Mouse (Mus musculus) forebrain, embryonic 10.5 days (tissue): ENCODE results near the gene Cdx2. TPM values are rescaled to one million over a fixed set of nuclear protein-coding genes. Genes with fewer than 3 reads are reported as not detected.

ENCODE experiments used
- DNase-seq: peaks from one replicate; pipeline ENCODE4 v3.0.0-alpha.2; 2017; ENCODE audit warnings: low spot score; ENCODE audit errors: extremely low spot score
- H3K27ac ChIP-seq: fragments of 300-500 bp; sonication (generic); 2 replicates; pipeline ENCODE4 v1.5.1; 2016; ENCODE audit warnings: mild to moderate bottlenecking
- H3K27me3 ChIP-seq: fragments of 300-500 bp; sonication (generic); 2 replicates; pipeline ENCODE4 v1.6.1; 2016; ENCODE audit warnings: mild to moderate bottlenecking; ENCODE audit not compliant: poor library complexity, severe bottlenecking
- H3K36me3 ChIP-seq: fragments of 300-500 bp; sonication (generic); replicated peaks from 2 replicates; pipeline ENCODE4 v1.6.1; 2016; ENCODE audit warnings: mild to moderate bottlenecking, moderate library complexity
- H3K4me1 ChIP-seq: fragments of 300-500 bp; sonication (generic); 2 replicates; pipeline ENCODE4 v1.6.1; 2016
- H3K4me3 ChIP-seq: fragments of 300-500 bp; sonication (generic); 2 replicates; pipeline ENCODE4 v1.5.1; 2016; ENCODE audit warnings: mild to moderate bottlenecking, moderate library complexity
- H3K9me3 ChIP-seq: fragments of 300-500 bp; sonication (generic); 2 replicates; pipeline ENCODE4 v1.6.1; 2016; ENCODE audit warnings: mild to moderate bottlenecking, moderate library complexity
- WGBS: fragments of 180-500 bp; shearing (Covaris S2); methylation state at CpG from one replicate; pipeline ENCODE4 v1.1.7; 2016; 5-methylcytosine and 5-hydroxymethylcytosine counted together
- polyA plus RNA-seq: library from polyadenylated mRNA; unstranded; fragments of >200 nt; fragmentation: Nextera tagmentation; extraction: Ambion mirVana; gene quantifications from 2 replicates; pipeline ENCODE4 v1.2.1, GENCODE M21; 2016

Gene Cdx2
- polyA plus RNA-seq, 1 experiment from 2014 or later = not detected

- no peak for DNase-seq
- 58% methylated on average over 7 of the region's 7 CpGs for WGBS
- H3K27me3 ChIP-seq = no peaks in the 10 kb centered on the region
These were observed 25.6 kb upstream of the Cdx2 start for GRCm38 (mm10) chr5:147332711-147333110.

GRCm38 (mm10) chr5:147331547-147331946 is 24.5 kb upstream of the Cdx2 start:
- no peaks in the 10 kb centered on the region for H3K9me3 ChIP-seq
- H3K36me3 ChIP-seq = no peaks in the 10 kb centered on the region
- WGBS = 39% methylated on average over 2 of the region's 2 CpGs
- H3K4me1 ChIP-seq = peaks cover 7% of the 10 kb centered on the region
- DNase-seq = no peak
- H3K27me3 ChIP-seq = no peaks in the 10 kb centered on the region
- no peak overlapping the region for H3K27ac ChIP-seq
- H3K4me3 ChIP-seq = no peak overlapping the region

More at GRCm38 (mm10) chr5:147332711-147333110, 25.6 kb upstream of the Cdx2 start:
- no peak overlapping the region for H3K4me3 ChIP-seq
- no peaks in the 10 kb centered on the region for H3K9me3 ChIP-seq
- no peaks in the 10 kb centered on the region for H3K36me3 ChIP-seq
- H3K27ac ChIP-seq = no peak overlapping the region
- H3K4me1 ChIP-seq = peaks cover 7% of the 10 kb centered on the region

- Histone ChIP-seq H3K27me3 (no peaks in the 10 kb centered on the region), H3K4me3 (no peak overlapping the region), H3K27ac (no peak overlapping the region), H3K4me1 (peaks cover 7% of the 10 kb centered on the region), H3K36me3 (no peaks in the 10 kb centered on the region), H3K9me3 (no peaks in the 10 kb centered on the region)
- no peak for DNase-seq
- 85% methylated on average over 11 of the region's 11 CpGs for WGBS
These were observed 22.9 kb upstream of the Cdx2 start for GRCm38 (mm10) chr5:147329946-147330345.

GRCm38 (mm10) chr5:147327636-147328035 is 20.6 kb upstream of the Cdx2 start:
- Histone ChIP-seq H3K4me1 (peaks cover 2% of the 10 kb centered on the region; the same call in 1 of the 2 replicates), H3K4me3 (no peak overlapping the region), H3K27me3 (peaks cover 8% of the 10 kb centered on the region), H3K9me3 (no peaks in the 10 kb centered on the region), H3K36me3 (no peaks in the 10 kb centered on the region), H3K27ac (no peak overlapping the region)
- DNase-seq = no peak
- 91% methylated on average over 5 of the region's 5 CpGs for WGBS

- DNase-seq = no peak
- 75% methylated on average over 11 of the region's 11 CpGs for WGBS
These were observed 18.9 kb upstream of the Cdx2 start for GRCm38 (mm10) chr5:147325931-147326330.

GRCm38 (mm10) chr5:147323237-147323917 is 16.3 kb upstream of the Cdx2 start:
- H3K4me3 ChIP-seq = no peak overlapping the region
- no peaks in the 10 kb centered on the region for H3K9me3 ChIP-seq
- H3K4me1 ChIP-seq = no peaks in the 10 kb centered on the region
- H3K36me3 ChIP-seq = no peaks in the 10 kb centered on the region
- WGBS = 21% methylated on average over 17 of the region's 17 CpGs
- peak; percentile 76 for DNase-seq
- H3K27ac ChIP-seq = no peak overlapping the region
- H3K27me3 ChIP-seq = peaks cover 51% of the 10 kb centered on the region

More at GRCm38 (mm10) chr5:147325931-147326330, 18.9 kb upstream of the Cdx2 start:
- Histone ChIP-seq H3K36me3 (no peaks in the 10 kb centered on the region), H3K4me1 (no peaks in the 10 kb centered on the region), H3K4me3 (no peak overlapping the region), H3K27me3 (peaks cover 25% of the 10 kb centered on the region), H3K27ac (no peak overlapping the region), H3K9me3 (no peaks in the 10 kb centered on the region)

GRCm38 (mm10) chr5:147322183-147322582 is 15.1 kb upstream of the Cdx2 start, which contains the start of gene Urad:
TSS of gene Urad (minus strand) at chr5:147322440.
- no peaks in the 10 kb centered on the region for H3K4me1 ChIP-seq
- no peak for DNase-seq
- no peak within 1 kb of the TSS for H3K27ac ChIP-seq
- 79% methylated on average over 8 of the region's 8 CpGs for WGBS
- H3K9me3 ChIP-seq = no peaks in the 10 kb centered on the region
- peaks cover 63% of the 10 kb centered on the region for H3K27me3 ChIP-seq
- H3K36me3 ChIP-seq = no peaks in the 10 kb centered on the region
- no peak within 1 kb of the TSS for H3K4me3 ChIP-seq

- no peak overlapping the region for H3K27ac ChIP-seq
- peaks cover 88% of the 10 kb centered on the region for H3K27me3 ChIP-seq
- H3K9me3 ChIP-seq = no peaks in the 10 kb centered on the region
- H3K4me3 ChIP-seq = no peak overlapping the region
- no peaks in the 10 kb centered on the region for H3K36me3 ChIP-seq
- peaks cover 10% of the 10 kb centered on the region for H3K4me1 ChIP-seq
- DNase-seq = no peak
These were observed 12.6 kb upstream of the Cdx2 start for GRCm38 (mm10) chr5:147319653-147320052.

- DNase-seq = no peak
- Histone ChIP-seq H3K27me3 (peaks cover 100% of the 10 kb centered on the region), H3K36me3 (no peaks in the 10 kb centered on the region), H3K4me3 (no peak overlapping the region), H3K27ac (no peak overlapping the region), H3K9me3 (no peaks in the 10 kb centered on the region), H3K4me1 (peaks cover 12% of the 10 kb centered on the region)
- WGBS = 19% methylated on average over 7 of the region's 7 CpGs
These were observed 10.9 kb upstream of the Cdx2 start for GRCm38 (mm10) chr5:147317991-147318390.

GRCm38 (mm10) chr5:147317321-147317720 is 10.3 kb upstream of the Cdx2 start:
- H3K9me3 ChIP-seq = no peaks in the 10 kb centered on the region
- DNase-seq = no peak
- H3K4me1 ChIP-seq = peaks cover 12% of the 10 kb centered on the region
- no peak overlapping the region for H3K4me3 ChIP-seq
- H3K36me3 ChIP-seq = no peaks in the 10 kb centered on the region
- peaks cover 100% of the 10 kb centered on the region for H3K27me3 ChIP-seq
- 3% methylated on average over 7 of the region's 7 CpGs for WGBS
- H3K27ac ChIP-seq = no peak overlapping the region

- H3K4me1 ChIP-seq = peaks cover 12% of the 10 kb centered on the region
- no peaks in the 10 kb centered on the region for H3K36me3 ChIP-seq
- no peaks in the 10 kb centered on the region for H3K9me3 ChIP-seq
- peaks cover 100% of the 10 kb centered on the region for H3K27me3 ChIP-seq
- under 1% methylated on average over 25 of the region's 25 CpGs for WGBS
- no peak for DNase-seq
- H3K27ac ChIP-seq = no peak overlapping the region
- no peak overlapping the region for H3K4me3 ChIP-seq
These were observed 8.5 kb upstream of the Cdx2 start for GRCm38 (mm10) chr5:147315432-147316075.

GRCm38 (mm10) chr5:147314646-147315431 is 7.8 kb upstream of the Cdx2 start:
- under 1% methylated on average over 39 of the region's 39 CpGs for WGBS
- no peak for DNase-seq
- no peak overlapping the region for H3K27ac ChIP-seq
- no peaks in the 10 kb centered on the region for H3K36me3 ChIP-seq
- H3K27me3 ChIP-seq = peaks cover 100% of the 10 kb centered on the region
- no peaks in the 10 kb centered on the region for H3K9me3 ChIP-seq
- H3K4me3 ChIP-seq = no peak overlapping the region
- peaks cover 12% of the 10 kb centered on the region for H3K4me1 ChIP-seq
